Mouse (Mus musculus) embryonic fibroblast, embryonic 13.5 days (primary cell): Measurements from ENCODE around the gene Map4k4.

Experiments
- CTCF ChIP-seq: IDR thresholded peaks from 2 replicates; pipeline ENCODE4 v1.5.1; 2011; ENCODE audit warnings: mild to moderate bottlenecking, control low read depth, low read length, moderate library complexity, borderline replicate concordance; ENCODE audit not compliant: insufficient read depth
- POLR2A ChIP-seq: IDR thresholded peaks from 2 replicates; pipeline ENCODE4 v1.6.1; 2011; ENCODE audit warnings: low read depth, mild to moderate bottlenecking, control low read depth, low read length, moderate library complexity

DNA sequence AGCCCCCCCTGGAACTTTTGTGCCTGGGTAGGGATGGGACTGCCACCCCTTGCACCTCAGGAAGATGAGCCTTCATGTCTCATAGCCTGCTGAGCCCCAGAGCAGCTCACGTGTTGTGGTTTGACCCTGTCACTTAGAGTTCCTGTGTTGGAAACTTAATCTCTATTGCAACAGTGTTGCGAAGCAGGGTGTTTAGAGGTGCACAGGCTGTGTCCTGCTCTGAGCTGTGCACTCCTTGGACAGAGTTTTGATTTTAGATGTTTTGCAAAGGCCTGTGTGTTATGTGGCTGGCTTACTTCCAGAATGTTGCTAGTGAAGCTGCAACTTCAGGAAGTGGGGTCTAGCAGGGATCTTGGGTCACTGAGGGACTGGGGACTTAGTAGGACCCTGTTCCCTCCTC is 4.1 kb upstream of the Map4k4 start:
- no peak for TF ChIP-seq POLR2A
- TF ChIP-seq CTCF = no peak
